Mouse (Mus musculus) olfactory bulb, adult 2 months (tissue): ENCODE measurements around the gene Hnrnpu.

Experiments used
- CTCF ChIP-seq: fragments of 200-500 bp; IDR thresholded peaks from 2 replicates; pipeline ENCODE4 v1.5.1; 2012; ENCODE audit warnings: low read depth, mild to moderate bottlenecking, low read length, moderate library complexity; ENCODE audit not compliant: insufficient read depth
- POLR2A ChIP-seq: fragments of 200-500 bp; IDR thresholded peaks from 2 replicates; pipeline ENCODE4 v1.6.1; 2012; ENCODE audit warnings: mild to moderate bottlenecking, low read depth, low read length, moderate library complexity; ENCODE audit not compliant: insufficient read depth

GRCm38 (mm10) chr1:178337551-178338317 lies at the start of gene Hnrnpu:
- TF ChIP-seq CTCF = no peak
- peak; percentile 96 for TF ChIP-seq POLR2A
